Mouse (Mus musculus) embryonic stem cell, embryonic (primary cell): ENCODE measurements at regions not wholly inside any gene's neighbourhood (a gene's known extent, or its start where the extent isn't known, plus 50 kb on each side); places are given as distances from the start of the nearest gene placed in this dataset.

ENCODE experiments used
- CTCF ChIA-PET, 4 experiments: fragments of 300-600 bp in 2 of 4; fragments of 350-600 bp in 2 of 4; sonication (Branson Sonifier 250); formaldehyde crosslinking; loops; one replicate each; lab custom pipeline; 2022; ENCODE audit warnings: inconsistent platforms in 2 of 4; lab: Charles Lee
- POLR2A ChIA-PET, 4 experiments: fragments of 300-600 bp in 2 of 4; fragments of 350-600 bp in 2 of 4; sonication (Branson Sonifier 250); formaldehyde crosslinking; loops; one replicate each; lab custom pipeline; 2022; ENCODE audit warnings: antibody characterized with exemption in 4 of 4, inconsistent platforms in 1 of 4; lab: Charles Lee

GRCm38 (mm10) chr3:149993199-149993598 lies 1002.8 kb upstream of the Adgrl2 start:
- POLR2A ChIA-PET: interaction anchor here in 1 of 4 experiments (0.5 kb wide), 1 partner anchor 522 kb away, joined by 4 read pairs; no protein-coding TSS in a partner anchor
- CTCF ChIA-PET: interaction anchor here in 1 of 4 experiments (1.0 kb wide), 1 partner anchor 15 kb away, joined by 4 read pairs; no protein-coding TSS in a partner anchor

- ChIA-PET CTCF (no interaction called here), POLR2A (no interaction called here)
Measured at GRCm38 (mm10) chr3:149987801-149988200, 997.4 kb upstream of the Adgrl2 start.

- ChIA-PET POLR2A (interaction anchor here in 1 of 4 experiments (0.6 kb wide), 2 partner anchors 28 to 196 kb away, joined by 3 read pairs; no protein-coding TSS in a partner anchor), CTCF (interaction anchor here in 1 of 4 experiments (0.7 kb wide), 1 partner anchor 205 kb away, joined by 7 read pairs; no protein-coding TSS in a partner anchor)
Measured at GRCm38 (mm10) chr3:149956993-149957392, 966.6 kb upstream of the Adgrl2 start.

- POLR2A ChIA-PET: no interaction called here
- CTCF ChIA-PET: no interaction called here
Measured at GRCm38 (mm10) chr3:149936197-149936596, 945.8 kb upstream of the Adgrl2 start.

- ChIA-PET CTCF (no interaction called here), POLR2A (no interaction called here)
Measured at GRCm38 (mm10) chr3:149934832-149935231, 944.5 kb upstream of the Adgrl2 start.

- ChIA-PET CTCF (no interaction called here), POLR2A (no interaction called here)
Measured at GRCm38 (mm10) chr3:149928456-149929360, 938.4 kb upstream of the Adgrl2 start.

- ChIA-PET CTCF (no interaction called here), POLR2A (no interaction called here)
Measured at GRCm38 (mm10) chr3:149920206-149920605, 929.9 kb upstream of the Adgrl2 start.

- CTCF ChIA-PET: interaction anchor here in 1 of 4 experiments (1.0 kb wide), 1 partner anchor 9 kb away, joined by 3 read pairs; no protein-coding TSS in a partner anchor
Measured at GRCm38 (mm10) chr3:149918201-149918600, 927.8 kb upstream of the Adgrl2 start.

GRCm38 (mm10) chr3:149910721-149911120 lies 920.4 kb upstream of the Adgrl2 start:
- POLR2A ChIA-PET: no interaction called here
- CTCF ChIA-PET: no interaction called here

More at GRCm38 (mm10) chr3:149918201-149918600, 927.8 kb upstream of the Adgrl2 start:
- POLR2A ChIA-PET: no interaction called here

- POLR2A ChIA-PET: no interaction called here
Measured at GRCm38 (mm10) chr3:149901783-149902182, 911.4 kb upstream of the Adgrl2 start.

GRCm38 (mm10) chr3:149876553-149876952 lies 886.2 kb upstream of the Adgrl2 start:
- ChIA-PET CTCF (no interaction called here), POLR2A (no interaction called here)

More at GRCm38 (mm10) chr3:149901783-149902182, 911.4 kb upstream of the Adgrl2 start:
- CTCF ChIA-PET: no interaction called here

- CTCF ChIA-PET: no interaction called here
- POLR2A ChIA-PET: no interaction called here
Measured at GRCm38 (mm10) chr3:149865945-149866344, 875.6 kb upstream of the Adgrl2 start.

- CTCF ChIA-PET: no interaction called here
- POLR2A ChIA-PET: interaction anchor here in 1 of 4 experiments (0.6 kb wide), 1 partner anchor 143 kb away, joined by 3 read pairs; no protein-coding TSS in a partner anchor
Measured at GRCm38 (mm10) chr3:149846941-149847539, 856.7 kb upstream of the Adgrl2 start.

GRCm38 (mm10) chr3:149845826-149846486 lies 855.6 kb upstream of the Adgrl2 start:
- POLR2A ChIA-PET: no interaction called here
- CTCF ChIA-PET: no interaction called here

GRCm38 (mm10) chr3:149845083-149845825 lies 854.9 kb upstream of the Adgrl2 start:
- CTCF ChIA-PET: no interaction called here
- POLR2A ChIA-PET: interaction anchor here in 1 of 4 experiments (0.6 kb wide), 1 partner anchor 233 kb away, joined by 4 read pairs; no protein-coding TSS in a partner anchor

GRCm38 (mm10) chr3:149837921-149838320 lies 847.6 kb upstream of the Adgrl2 start:
- CTCF ChIA-PET: no interaction called here
- POLR2A ChIA-PET: no interaction called here

GRCm38 (mm10) chr3:149836467-149837233 lies 846.3 kb upstream of the Adgrl2 start:
- CTCF ChIA-PET: no interaction called here
- POLR2A ChIA-PET: no interaction called here

- POLR2A ChIA-PET: no interaction called here
- CTCF ChIA-PET: no interaction called here
Measured at GRCm38 (mm10) chr3:149827181-149827580, 836.8 kb upstream of the Adgrl2 start.
